Mouse (Mus musculus): ENCODE data around the gene 4930438A08Rik. TPM values are rescaled to one million over a fixed set of nuclear protein-coding genes. Genes with fewer than 3 reads are reported as not detected.

The 4930438A08Rik gene
- polyA plus RNA-seq, 1 experiment from 2014 or later: 0.14 TPM

DNA sequence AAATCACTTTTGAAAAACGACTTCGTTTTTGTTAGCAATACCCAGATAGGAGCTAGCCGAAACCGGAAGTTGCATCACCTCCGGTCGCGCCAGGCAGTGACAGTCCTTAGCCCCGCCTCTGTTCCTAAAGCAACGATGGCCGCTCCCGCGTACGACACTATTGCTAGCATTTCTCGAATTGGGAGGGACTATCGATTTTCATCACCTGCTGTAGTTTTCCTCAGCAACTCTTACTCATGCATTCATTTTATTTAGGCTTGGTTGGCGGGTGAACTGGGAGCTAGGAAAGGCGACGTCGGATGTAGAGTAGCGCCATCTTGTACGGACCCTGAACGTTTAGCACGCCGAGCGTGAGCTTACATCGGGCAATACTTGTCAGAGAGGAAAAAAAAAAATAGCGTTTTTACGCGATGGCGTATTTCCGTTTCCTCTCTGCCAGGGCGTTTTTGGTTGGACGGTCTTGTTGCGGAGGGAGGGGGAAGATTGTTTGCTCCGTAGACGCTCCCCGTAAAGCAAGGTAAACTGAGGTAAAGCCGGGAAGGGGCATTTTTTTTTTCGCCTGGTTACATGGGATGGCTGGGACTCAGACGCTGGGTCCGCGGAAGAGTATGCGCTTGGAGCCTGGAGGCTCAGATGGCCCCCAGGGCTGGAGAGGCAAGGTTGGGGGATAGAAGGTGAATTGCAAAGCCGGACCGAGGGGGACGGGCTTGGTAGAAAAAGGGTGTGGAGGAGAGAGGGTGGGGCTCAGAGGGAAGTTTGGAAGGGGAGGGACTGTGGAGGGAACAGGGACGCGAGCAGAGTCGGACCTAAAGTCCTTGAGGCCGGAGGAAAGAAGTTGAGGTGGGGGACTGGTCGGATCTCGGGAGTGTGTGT lies 55.9 kb downstream of the 4930438A08Rik start, which contains the start of the genes Zfp672 and Sh3bp5l:
Gene Zfp672 (minus strand): TSS at position 64 of the 873 bp plus-strand sequence.
Gene Sh3bp5l (plus strand): TSS at position 449 of the 873 bp plus-strand sequence.
- ATAC-seq: peak; percentile 92
- peaks cover 57% of the 10 kb centered on the region for H3K36me3 ChIP-seq
- peak within 1 kb of the TSS; percentile 87 for H3K4me3 ChIP-seq
- H3K4me1 ChIP-seq: peaks cover 55% of the 10 kb centered on the region
- peak within 1 kb of the TSS; percentile 96 for H3K4me2 ChIP-seq
- H3K9me3 ChIP-seq (replicated peaks): no peaks in the 10 kb centered on the region
- peak within 1 kb of the TSS; percentile 92 for H3K27ac ChIP-seq
- WGBS (ENCODE audit: insufficient replicate concordance): under 1% methylated on average over 52 of the region's 52 CpGs
- peak within 1 kb of the TSS; percentile 90 for H3K9ac ChIP-seq
- no peaks in the 10 kb centered on the region for H3K27me3 ChIP-seq (replicated peaks)

DNA sequence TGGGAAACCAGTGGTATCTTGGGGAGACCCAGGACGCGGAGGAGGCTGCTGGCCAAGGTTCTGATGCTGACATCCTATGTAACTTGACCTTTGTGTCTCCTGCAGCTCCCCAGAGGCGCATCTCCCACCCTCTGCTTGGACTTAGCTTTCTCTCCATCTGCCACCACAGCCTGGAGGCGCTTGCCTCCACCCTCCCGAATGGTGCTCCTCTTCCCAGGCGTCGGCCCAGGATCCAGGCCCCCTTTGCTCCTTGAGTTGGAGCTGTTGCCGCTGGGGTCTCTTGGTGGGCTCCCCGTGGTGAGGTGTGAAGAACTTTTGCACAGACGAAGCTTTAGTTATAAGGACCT lies 56.5 kb downstream of the 4930438A08Rik start:
- H3K9ac ChIP-seq: peak overlapping the region; percentile 90
- no peaks in the 10 kb centered on the region for H3K9me3 ChIP-seq (replicated peaks)
- peak overlapping the region; percentile 96 for H3K4me2 ChIP-seq
- peak overlapping the region; percentile 87 for H3K4me3 ChIP-seq
- no peaks in the 10 kb centered on the region for H3K27me3 ChIP-seq (replicated peaks)
- H3K4me1 ChIP-seq: peaks cover 50% of the 10 kb centered on the region
- peaks cover 61% of the 10 kb centered on the region for H3K36me3 ChIP-seq
- 19% methylated on average over 10 of the region's 10 CpGs for WGBS (ENCODE audit: insufficient replicate concordance)
- ATAC-seq: no peak; the same call in 1 of the 2 replicates
- H3K27ac ChIP-seq: peak overlapping the region; percentile 92

DNA sequence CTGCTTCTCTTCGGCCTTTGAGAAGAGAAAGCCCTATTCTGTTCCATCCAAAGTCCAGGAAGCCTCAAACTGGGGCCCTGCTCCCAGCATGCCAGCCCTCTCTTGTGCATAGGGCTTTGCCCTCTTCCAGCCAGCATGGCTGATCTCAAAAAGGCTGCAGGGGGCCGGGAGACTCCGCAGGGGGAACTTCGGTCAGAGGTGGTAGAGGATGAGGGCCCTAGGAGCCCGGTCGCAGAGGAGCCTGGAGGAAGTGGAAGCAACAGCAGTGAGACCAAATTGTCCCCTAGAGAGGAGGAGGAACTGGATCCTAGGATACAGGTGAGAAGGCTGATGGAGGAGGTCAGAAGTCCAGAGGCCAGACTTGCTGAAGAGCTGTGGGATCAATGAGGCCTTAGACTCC lies 56.9 kb downstream of the 4930438A08Rik start:
- no peaks in the 10 kb centered on the region for H3K9me3 ChIP-seq (replicated peaks)
- H3K27ac ChIP-seq: peak overlapping the region; percentile 92
- H3K4me3 ChIP-seq: peak overlapping the region; percentile 87
- H3K36me3 ChIP-seq: peaks cover 62% of the 10 kb centered on the region
- H3K9ac ChIP-seq: peak overlapping the region; percentile 90
- peaks cover 48% of the 10 kb centered on the region for H3K4me1 ChIP-seq
- WGBS (ENCODE audit: insufficient replicate concordance): 79% methylated on average over 6 of the region's 6 CpGs
- H3K4me2 ChIP-seq: peak overlapping the region; percentile 96
- ATAC-seq: no peak
- H3K27me3 ChIP-seq (replicated peaks): no peaks in the 10 kb centered on the region

DNA sequence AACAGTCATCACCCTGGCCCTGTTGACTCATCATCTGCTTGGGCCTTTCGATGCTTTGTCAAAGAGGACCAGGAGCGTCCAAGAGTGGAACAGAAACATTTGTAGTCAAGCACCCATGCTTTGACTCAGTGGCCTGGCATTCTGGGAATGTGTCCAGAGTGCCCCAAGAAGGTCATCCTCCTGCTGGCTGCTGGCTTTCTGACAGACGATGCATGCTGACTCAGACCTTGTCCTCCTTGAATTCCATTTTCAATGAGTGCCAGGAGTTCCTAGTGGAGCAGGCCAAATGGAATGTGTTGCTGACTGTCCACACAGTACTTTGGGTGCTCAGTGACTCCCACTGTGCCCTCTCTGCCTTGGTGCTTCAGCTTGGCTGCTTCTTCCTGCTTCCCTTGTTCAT lies 60.1 kb downstream of the 4930438A08Rik start:
- H3K27ac ChIP-seq: no peak overlapping the region
- WGBS (ENCODE audit: insufficient replicate concordance): 73% methylated on average over 3 of the region's 3 CpGs
- H3K4me3 ChIP-seq: no peak overlapping the region
- no peaks in the 10 kb centered on the region for H3K27me3 ChIP-seq (replicated peaks)
- H3K4me1 ChIP-seq: peaks cover 26% of the 10 kb centered on the region
- H3K9me3 ChIP-seq (replicated peaks): no peaks in the 10 kb centered on the region
- H3K9ac ChIP-seq: no peak overlapping the region
- ATAC-seq: no peak
- no peak overlapping the region for H3K4me2 ChIP-seq
- peaks cover 68% of the 10 kb centered on the region for H3K36me3 ChIP-seq

Other genes starting within 250 kb of the 4930438A08Rik start
- gene Gm12248, start 181.7 kb upstream of the 4930438A08Rik start, polyA plus RNA-seq (2016; fragmentation: Nextera tagmentation; extraction: Ambion mirVana): not detected in 2 replicates
- 50.5 and 51.8 TPM in 2 replicates for gene Cnot8, start 170.6 kb upstream of the 4930438A08Rik start, polyA plus RNA-seq (2016; fragmentation: Nextera tagmentation; extraction: Ambion mirVana)
- 25.4 and 26.0 TPM in 2 replicates for gene Gemin5, start 106.3 kb upstream of the 4930438A08Rik start, polyA plus RNA-seq (2016; fragmentation: Nextera tagmentation; extraction: Ambion mirVana)
- gene Mrpl22, start 103.1 kb upstream of the 4930438A08Rik start, polyA plus RNA-seq (2016; fragmentation: Nextera tagmentation; extraction: Ambion mirVana): 129 and 137 TPM in 2 replicates
- 6.3 and 6.4 TPM in 2 replicates for gene Igtp, start 75.2 kb upstream of the 4930438A08Rik start, polyA plus RNA-seq (2016; fragmentation: Nextera tagmentation; extraction: Ambion mirVana)
- gene Irgm2, start 75.2 kb upstream of the 4930438A08Rik start, polyA plus RNA-seq (2016; fragmentation: Nextera tagmentation; extraction: Ambion mirVana): 2.9 and 3.0 TPM in 2 replicates
- 18.2 and 18.5 TPM in 2 replicates for gene Zfp692, start 32.3 kb downstream of the 4930438A08Rik start, polyA plus RNA-seq (2016; fragmentation: Nextera tagmentation; extraction: Ambion mirVana)
- 50.1 and 50.4 TPM in 2 replicates for gene Zfp672, start 55.5 kb downstream of the 4930438A08Rik start, polyA plus RNA-seq (2016; fragmentation: Nextera tagmentation; extraction: Ambion mirVana)
- 19.8 and 19.9 TPM in 2 replicates for gene Sh3bp5l, start 55.9 kb downstream of the 4930438A08Rik start, polyA plus RNA-seq (2016; fragmentation: Nextera tagmentation; extraction: Ambion mirVana)
- 0.19 TPM in 1 of 2 replicates, not detected in the other for gene Lypd8, start 104.2 kb downstream of the 4930438A08Rik start, polyA plus RNA-seq (2016; fragmentation: Nextera tagmentation; extraction: Ambion mirVana)
- gene 1810065E05Rik, start 146.3 kb downstream of the 4930438A08Rik start, polyA plus RNA-seq (2016; fragmentation: Nextera tagmentation; extraction: Ambion mirVana): not detected in 2 replicates
- not detected in 2 replicates for gene Gm12253, start 157.8 kb downstream of the 4930438A08Rik start, polyA plus RNA-seq (2016; fragmentation: Nextera tagmentation; extraction: Ambion mirVana)
- not detected in 2 replicates for gene Lypd9, start 178.1 kb downstream of the 4930438A08Rik start, polyA plus RNA-seq (2016; fragmentation: Nextera tagmentation; extraction: Ambion mirVana)
- gene Olfr30, start 187.5 kb downstream of the 4930438A08Rik start, polyA plus RNA-seq (2016; fragmentation: Nextera tagmentation; extraction: Ambion mirVana): not detected in 2 replicates
- not detected in 2 replicates for gene Olfr332, start 217.8 kb downstream of the 4930438A08Rik start, polyA plus RNA-seq (2016; fragmentation: Nextera tagmentation; extraction: Ambion mirVana)
- gene Olfr331, start 227.8 kb downstream of the 4930438A08Rik start, polyA plus RNA-seq (2016; fragmentation: Nextera tagmentation; extraction: Ambion mirVana): not detected in 2 replicates

All from liver, embryonic 12.5 days (tissue).